Mouse (Mus musculus): ENCODE results near the gene Map1lc3b. TPM values are rescaled to one million over a fixed set of nuclear protein-coding genes. Genes with fewer than 3 reads are reported as not detected.

Map1lc3b gene
- total and polyA plus RNA-seq, 3 experiments, result 56.4 to 68.8 TPM; not detected in 1

DNA sequence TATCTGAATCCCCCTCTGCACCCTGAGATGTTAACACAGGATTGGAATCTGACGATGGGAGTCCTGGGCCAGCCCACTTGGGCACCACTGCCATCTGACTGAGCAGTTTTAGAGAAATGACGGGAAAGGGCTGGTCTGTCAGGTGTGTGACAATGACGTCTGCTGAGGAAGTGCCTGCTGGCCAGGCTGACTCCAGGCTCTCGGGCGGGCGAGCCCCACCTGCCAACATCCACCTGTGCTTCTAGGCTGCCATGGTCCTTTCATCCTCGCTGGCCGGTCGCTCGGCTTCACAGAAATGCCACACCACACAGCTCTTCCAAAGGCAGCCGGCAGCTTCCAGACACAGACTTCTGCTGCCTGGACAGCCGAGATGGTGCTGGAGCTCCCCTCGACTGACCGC is 9.7 kb downstream of the Map1lc3b start:
- Histone ChIP-seq H3K27me3 (ENCODE audit: control insufficient read depth in 1 of 2, insufficient read depth in 2 of 2, low read length in 2 of 2) (no peaks in the 10 kb centered on the region), H3K79me2 (ENCODE audit: control insufficient read depth, insufficient read depth, low read length, poor library complexity) (no peaks in the 10 kb centered on the region), H3K27ac (ENCODE audit: control insufficient read depth, low read depth, low read length) (no peak overlapping the region), H3K9me3 (replicated peaks; ENCODE audit: insufficient read depth, low read length) (no peaks in the 10 kb centered on the region), H3K4me3 (ENCODE audit: control insufficient read depth in 1 of 2, insufficient read depth in 1 of 2, low read depth in 2 of 2, low read length in 2 of 2) (no peak overlapping the region), H3K4me1 (ENCODE audit: control insufficient read depth in 1 of 2, insufficient read depth in 2 of 2, low read length in 2 of 2) (no peaks in the 10 kb centered on the region), H3K9ac (ENCODE audit: control insufficient read depth, low read depth, low read length, poor library complexity, severe bottlenecking) (no peak overlapping the region), H3K36me3 (ENCODE audit: control insufficient read depth in 1 of 2, insufficient read depth in 2 of 2, low read length in 2 of 2) (0 out of 4 replicates have a peak, but pooled peaks cover 0 to 1% of the 10 kb centered on the region in 2 experiments)
- TF ChIP-seq USF1 (IDR thresholded peaks at IDR 0.05; ENCODE audit: low read depth, low read length), result no peak
- no peak for TF ChIP-seq GATA1 (IDR thresholded peaks at IDR 0.05; ENCODE audit: low read depth, low read length)
- no peak for TF ChIP-seq TAL1 (IDR thresholded peaks at IDR 0.05; ENCODE audit: low read length)
- no peak for TF ChIP-seq POLR2AphosphoS2 (IDR thresholded peaks at IDR 0.05; ENCODE audit: low read length)
- TF ChIP-seq CHD2 (IDR thresholded peaks at IDR 0.05; ENCODE audit: low read length), result no peak
- no peak for TF ChIP-seq MXI1 (IDR thresholded peaks at IDR 0.05; ENCODE audit: low read depth, low read length)
- no peak for TF ChIP-seq MAX (IDR thresholded peaks at IDR 0.05; ENCODE audit: low read length)
- no peak for TF ChIP-seq RCOR1 (IDR thresholded peaks at IDR 0.05; ENCODE audit: low read depth, low read length)
- TF ChIP-seq ETS1 (IDR thresholded peaks at IDR 0.05; ENCODE audit: low read depth, low read length), result no peak
- no peak for TF ChIP-seq UBTF (IDR thresholded peaks at IDR 0.05; ENCODE audit: borderline replicate concordance, insufficient read depth, low read depth, low read length)
- TF ChIP-seq CHD1 (IDR thresholded peaks at IDR 0.05; ENCODE audit: low read depth, low read length), result no peak
- no peak for TF ChIP-seq RAD21 (IDR thresholded peaks at IDR 0.05; ENCODE audit: low read depth, low read length)
- no peak for TF ChIP-seq E2F4 (IDR thresholded peaks at IDR 0.05; ENCODE audit: borderline replicate concordance, low read depth, low read length)
- no peak for TF ChIP-seq CTCF (IDR thresholded peaks at IDR 0.05 in 2 of 3, conservative IDR thresholded peaks at IDR 0.05 in 1 of 3; ENCODE audit: control insufficient read depth in 1 of 3, insufficient read depth in 1 of 3, low read depth in 2 of 3, low read length in 3 of 3, poor library complexity in 1 of 3, severe bottlenecking in 1 of 3)
- TF ChIP-seq MEF2A (IDR thresholded peaks at IDR 0.05; ENCODE audit: extremely low read depth, insufficient replicate concordance, low read depth, low read length, poor library complexity, severe bottlenecking), result no peak
- TF ChIP-seq ZNF384 (IDR thresholded peaks at IDR 0.05; ENCODE audit: low read depth, low read length), result no peak
- TF ChIP-seq MYC (IDR thresholded peaks at IDR 0.05; ENCODE audit: low read depth, low read length), result no peak
- no peak for DNase-seq (ENCODE audit: low read depth, low spot score)

- H3K27me3 ChIP-seq (ENCODE audit: control insufficient read depth in 1 of 2, insufficient read depth in 2 of 2, low read length in 2 of 2), result no peaks in the 10 kb centered on the region
- no peak for TF ChIP-seq TBP (IDR thresholded peaks at IDR 0.05; ENCODE audit: low read depth, low read length)
- no peak for TF ChIP-seq BHLHE40 (IDR thresholded peaks at IDR 0.05; ENCODE audit: borderline replicate concordance, low read depth, low read length)
- TF ChIP-seq RCOR1 (IDR thresholded peaks at IDR 0.05; ENCODE audit: low read depth, low read length), result no peak
- TF ChIP-seq HCFC1 (IDR thresholded peaks at IDR 0.05; ENCODE audit: low read depth, low read length), result no peak
- no peak for TF ChIP-seq SMC3 (IDR thresholded peaks at IDR 0.05; ENCODE audit: low read depth, low read length)
- TF ChIP-seq ETS1 (IDR thresholded peaks at IDR 0.05; ENCODE audit: low read depth, low read length), result no peak
- TF ChIP-seq NELFE (IDR thresholded peaks at IDR 0.05; ENCODE audit: low read depth, low read length), result no peak
- TF ChIP-seq POLR2A (IDR thresholded peaks at IDR 0.05; ENCODE audit: control insufficient read depth in 1 of 2, insufficient read depth in 1 of 2, low read depth in 1 of 2, low read length in 2 of 2, poor library complexity in 1 of 2), result no peak
- TF ChIP-seq JUND (IDR thresholded peaks at IDR 0.05; ENCODE audit: low read depth, low read length), result no peak
- no peak for TF ChIP-seq MEF2A (IDR thresholded peaks at IDR 0.05; ENCODE audit: extremely low read depth, insufficient replicate concordance, low read depth, low read length, poor library complexity, severe bottlenecking)
Measured at GRCm38 (mm10) chr8:121602411-121602810, 12.2 kb downstream of the Map1lc3b start.

More at GRCm38 (mm10) chr8:121602411-121602810, 12.2 kb downstream of the Map1lc3b start:
- Histone ChIP-seq H3K9me3 (replicated peaks; ENCODE audit: insufficient read depth, low read length) (no peaks in the 10 kb centered on the region), H3K9ac (ENCODE audit: control insufficient read depth, low read depth, low read length, poor library complexity, severe bottlenecking) (no peak overlapping the region), H3K36me3 (ENCODE audit: control insufficient read depth in 1 of 2, insufficient read depth in 2 of 2, low read length in 2 of 2) (no peaks in the 10 kb centered on the region), H3K4me1 (ENCODE audit: control insufficient read depth in 1 of 2, insufficient read depth in 2 of 2, low read length in 2 of 2) (no peaks in the 10 kb centered on the region), H3K27ac (ENCODE audit: control insufficient read depth, low read depth, low read length) (no peak overlapping the region), H3K79me2 (ENCODE audit: control insufficient read depth, insufficient read depth, low read length, poor library complexity) (no peaks in the 10 kb centered on the region), H3K4me3 (ENCODE audit: control insufficient read depth in 1 of 2, insufficient read depth in 1 of 2, low read depth in 2 of 2, low read length in 2 of 2) (no peak overlapping the region)
- no peak for DNase-seq (ENCODE audit: low read depth, low spot score)
